Mouse (Mus musculus) liver, embryonic 14.5 days (tissue): ENCODE results near the gene Kif20b.

ENCODE experiments used
- CTCF ChIP-seq: IDR thresholded peaks from 2 replicates; pipeline ENCODE4 v1.5.1; 2016; ENCODE audit warnings: antibody characterized with exemption, low read depth, control low read depth
- EP300 ChIP-seq: IDR thresholded peaks from 2 replicates; pipeline ENCODE4 v1.6.1; 2016; ENCODE audit warnings: antibody characterized with exemption, low read depth

- TF ChIP-seq CTCF: no peak
- TF ChIP-seq EP300: no peak
These were observed 92.9 kb downstream of the Kif20b start for GRCm38 (mm10) chr19:35015058-35015457.
